Mouse (Mus musculus) liver, adult 2 months (tissue): ENCODE results near the gene Adap1. TPM values are rescaled to one million over a fixed set of nuclear protein-coding genes. Genes with fewer than 3 reads are reported as not detected.

Experiments used
- DNase-seq: peaks from one replicate; pipeline ENCODE4 v3.0.0-alpha.2; 2011; ENCODE audit warnings: low read depth, low spot score; ENCODE audit errors: extremely low read depth
- H3K27ac ChIP-seq: fragments of 200-500 bp; replicated peaks from 2 replicates; pipeline ENCODE4 v1.5.1; 2012; ENCODE audit warnings: low read depth, mild to moderate bottlenecking, control low read depth, inconsistent platforms, low read length; ENCODE audit not compliant: insufficient read depth
- H3K27me3 ChIP-seq: fragments of 200-500 bp; 2 replicates; pipeline ENCODE4 v1.6.1; 2012; ENCODE audit warnings: mild to moderate bottlenecking, moderate library complexity, low read length, inconsistent platforms; ENCODE audit not compliant: control insufficient read depth, insufficient read depth
- H3K36me3 ChIP-seq: fragments of 200-500 bp; 2 replicates; pipeline ENCODE4 v1.6.1; 2012; ENCODE audit warnings: low read length, inconsistent platforms; ENCODE audit not compliant: control insufficient read depth, insufficient read depth
- H3K4me1 ChIP-seq: fragments of 200-500 bp; 2 replicates; pipeline ENCODE4 v1.6.1; 2011; ENCODE audit warnings: low read length; ENCODE audit not compliant: control insufficient read depth, insufficient read depth
- H3K4me3 ChIP-seq: fragments of 200-500 bp; 2 replicates; pipeline ENCODE4 v1.5.1; 2011; ENCODE audit warnings: low read depth, mild to moderate bottlenecking, control low read depth, low read length, moderate library complexity; ENCODE audit not compliant: insufficient read depth
- H3K79me2 ChIP-seq: fragments of 200-500 bp; 2 replicates; pipeline ENCODE4 v1.6.1; 2012; ENCODE audit warnings: inconsistent platforms, mild to moderate bottlenecking, low read length, moderate library complexity; ENCODE audit not compliant: control insufficient read depth, insufficient read depth
- H3K9ac ChIP-seq: fragments of 200-500 bp; 2 replicates; pipeline ENCODE4 v1.6.1; 2012; ENCODE audit warnings: low read depth, mild to moderate bottlenecking, control low read depth, inconsistent platforms, low read length
- CTCF ChIP-seq: fragments of 200-500 bp; IDR thresholded peaks from 2 replicates; pipeline ENCODE4 v1.5.1; 2011; ENCODE audit warnings: low read depth, low read length, control low read depth
- POLR2A ChIP-seq: fragments of 200-500 bp; IDR thresholded peaks from 2 replicates; pipeline ENCODE4 v1.6.1; 2011; ENCODE audit warnings: low read length, control low read depth; ENCODE audit not compliant: insufficient read depth; ENCODE audit errors: extremely low read depth
- WGBS: fragments of 180-500 bp; shearing (Covaris S2); methylation state at CpG from one replicate; pipeline ENCODE4 v1.1.7; 2018; 5-methylcytosine and 5-hydroxymethylcytosine counted together
- polyA plus RNA-seq: library from polyadenylated mRNA; depleted of rRNA; stranded (reverse); fragments of >200 nt; gene quantifications from 2 replicates; pipeline ENCODE4 v1.2.3, GENCODE M21; 2012
- total RNA-seq: library from RNA; depleted of rRNA; stranded (reverse); fragments of >200 nt; gene quantifications from 2 replicates; pipeline ENCODE4 v1.2.3, GENCODE M21; 2014

The Adap1 gene
- total and polyA plus RNA-seq, 2 experiments = 1.3 to 1.5 TPM

DNA sequence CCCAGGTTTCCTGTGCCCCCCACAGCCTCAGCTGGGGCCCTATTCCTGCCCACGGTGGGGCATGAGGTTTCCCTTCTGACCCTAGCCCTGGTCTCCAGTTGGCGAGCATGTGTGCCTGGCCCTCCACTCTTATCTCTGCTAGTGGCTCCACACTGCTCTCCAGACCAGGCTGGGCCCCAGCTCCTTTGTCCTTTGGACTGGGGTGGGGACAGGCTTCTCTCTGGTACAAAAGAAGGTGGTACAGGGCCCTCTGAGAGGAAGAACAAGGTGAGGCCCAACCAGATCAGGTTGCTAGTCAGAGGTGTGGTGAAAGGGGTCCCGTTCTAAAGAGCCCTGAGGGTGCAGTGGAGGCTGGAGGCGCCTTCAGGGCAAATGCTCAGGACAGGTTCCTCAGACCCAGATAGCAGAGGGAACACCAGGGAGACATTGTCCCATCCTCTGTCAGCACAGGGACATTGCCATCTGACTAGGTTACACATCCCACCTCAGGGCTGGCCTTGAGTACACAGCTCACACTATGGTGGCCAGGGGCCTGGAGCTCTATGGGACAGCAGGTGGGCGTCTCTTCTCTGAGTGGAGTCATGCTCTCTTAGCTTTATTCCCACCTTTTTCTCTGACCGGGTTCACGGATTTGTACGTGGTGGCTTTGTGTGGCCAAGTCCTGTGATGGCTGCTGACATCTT is 7.3 kb upstream of the Adap1 start:
- Histone ChIP-seq H3K4me1 (peaks cover 26% of the 10 kb centered on the region), H3K9ac (peak overlapping the region; percentile 17), H3K79me2 (no peaks in the 10 kb centered on the region), H3K27me3 (no peaks in the 10 kb centered on the region), H3K4me3 (no peak overlapping the region), H3K27ac (peak overlapping the region; percentile 66), H3K36me3 (no peaks in the 10 kb centered on the region)
- 73% methylated on average over 8 of the region's 8 CpGs for WGBS
- DNase-seq = peak; percentile 76
- TF ChIP-seq POLR2A = no peak
- TF ChIP-seq CTCF = no peak

DNA sequence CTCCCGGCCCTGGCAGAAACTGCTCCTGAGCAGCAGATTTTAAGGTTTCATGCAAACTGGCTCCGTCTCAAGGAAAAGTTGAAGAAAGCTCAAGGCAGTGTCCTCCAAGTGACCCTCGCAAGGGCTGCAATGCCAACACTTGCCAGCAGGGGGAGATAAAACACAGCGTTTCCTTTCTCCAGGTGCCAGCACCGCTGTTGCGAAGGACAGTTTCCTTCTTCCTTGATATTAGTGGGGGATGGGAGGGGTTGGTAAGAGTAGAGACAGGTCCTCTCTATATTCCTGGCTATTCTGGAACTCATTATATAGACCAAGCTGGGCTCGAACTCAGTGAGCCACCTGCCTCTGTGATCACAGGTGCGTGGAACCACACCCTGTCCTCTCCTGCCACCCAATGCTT is 6.3 kb upstream of the Adap1 start:
- Histone ChIP-seq H3K4me1 (peaks cover 26% of the 10 kb centered on the region), H3K9ac (no peak overlapping the region), H3K4me3 (no peak overlapping the region), H3K27me3 (no peaks in the 10 kb centered on the region), H3K36me3 (no peaks in the 10 kb centered on the region), H3K27ac (no peak overlapping the region), H3K79me2 (no peaks in the 10 kb centered on the region)
- TF ChIP-seq CTCF = peak; percentile 95
- TF ChIP-seq POLR2A = no peak
- peak; percentile 61 for DNase-seq
- 20% methylated on average over 8 of the region's 8 CpGs for WGBS

DNA sequence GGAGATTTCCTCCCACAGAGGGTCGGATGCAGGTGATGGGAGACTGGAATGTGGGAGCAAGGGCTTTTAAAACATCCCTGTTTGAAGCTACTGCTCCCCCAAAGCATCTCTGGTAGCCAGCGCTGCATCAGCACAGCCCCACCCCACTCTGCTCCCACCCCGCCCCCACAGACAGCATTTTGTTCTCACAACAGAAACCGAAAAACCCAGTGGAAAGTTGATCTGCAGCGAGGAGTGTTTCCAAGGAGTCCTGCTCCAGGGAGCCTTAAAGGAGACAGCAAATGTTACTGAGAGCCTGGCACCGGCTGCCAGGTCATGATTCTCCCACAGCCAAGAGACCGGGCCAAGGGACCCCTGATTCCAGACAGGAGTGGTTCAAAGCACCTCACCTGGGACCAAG is 5.3 kb upstream of the Adap1 start:
- 86% methylated on average over 7 of the region's 7 CpGs for WGBS
- no peak overlapping the region for H3K9ac ChIP-seq
- no peak overlapping the region for H3K27ac ChIP-seq
- no peak for TF ChIP-seq POLR2A
- TF ChIP-seq CTCF = no peak
- H3K4me3 ChIP-seq = no peak overlapping the region
- no peaks in the 10 kb centered on the region for H3K79me2 ChIP-seq
- H3K36me3 ChIP-seq = no peaks in the 10 kb centered on the region
- H3K4me1 ChIP-seq = peaks cover 26% of the 10 kb centered on the region
- no peaks in the 10 kb centered on the region for H3K27me3 ChIP-seq
- DNase-seq = no peak

DNA sequence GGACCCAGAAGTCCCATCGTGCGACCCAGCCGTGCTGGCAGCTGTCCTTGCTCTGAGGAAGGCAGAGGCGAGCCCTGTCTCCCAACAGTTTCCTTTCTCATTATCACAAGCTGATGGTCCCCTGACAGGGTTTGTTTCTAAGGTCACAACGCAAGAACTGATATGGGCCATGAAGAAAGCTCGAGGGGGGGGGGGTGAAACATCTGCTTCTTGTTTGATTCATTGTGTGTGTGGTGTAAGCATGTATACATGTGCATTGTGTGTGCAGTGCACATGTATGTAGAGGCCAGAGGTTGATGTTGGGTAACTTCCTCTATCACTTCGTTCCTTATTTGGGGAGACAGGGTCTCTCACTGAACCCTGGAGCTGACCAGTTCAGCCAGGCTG is 2.2 kb upstream of the Adap1 start:
- Histone ChIP-seq H3K4me1 (peaks cover 7% of the 10 kb centered on the region), H3K27me3 (peaks cover 4% of the 10 kb centered on the region; the same call in 1 of the 2 replicates), H3K9ac (no peak overlapping the region), H3K27ac (no peak overlapping the region), H3K4me3 (no peak overlapping the region), H3K36me3 (no peaks in the 10 kb centered on the region), H3K79me2 (no peaks in the 10 kb centered on the region)
- WGBS = 64% methylated on average over 7 of the region's 7 CpGs
- no peak for DNase-seq
- TF ChIP-seq CTCF (no peak), POLR2A (no peak)

- Histone ChIP-seq H3K4me1 (peaks cover 3% of the 10 kb centered on the region; the same call in 1 of the 2 replicates), H3K27me3 (peaks cover 4% of the 10 kb centered on the region; the same call in 1 of the 2 replicates), H3K79me2 (no peaks in the 10 kb centered on the region), H3K36me3 (no peaks in the 10 kb centered on the region), H3K9ac (no peak overlapping the region), H3K27ac (no peak overlapping the region), H3K4me3 (no peak overlapping the region)
- no peak for DNase-seq
- WGBS = 86% methylated on average over 7 of the region's 7 CpGs
- TF ChIP-seq POLR2A (no peak), CTCF (no peak)
Measured at GRCm38 (mm10) chr5:139326986-139327633, 1.7 kb upstream of the Adap1 start.

- TF ChIP-seq CTCF = 0 out of 2 replicates have a peak, but pooled peaks have one; percentile 3
- no peak for TF ChIP-seq POLR2A
- Histone ChIP-seq H3K4me1 (no peaks in the 10 kb centered on the region), H3K9ac (no peak overlapping the region), H3K27me3 (peaks cover 4% of the 10 kb centered on the region; the same call in 1 of the 2 replicates), H3K27ac (no peak overlapping the region), H3K79me2 (no peaks in the 10 kb centered on the region), H3K36me3 (no peaks in the 10 kb centered on the region), H3K4me3 (no peak overlapping the region)
- 74% methylated on average over 13 of the region's 13 CpGs for WGBS
- no peak for DNase-seq
Measured at GRCm38 (mm10) chr5:139326111-139326696, 782 bp upstream of the Adap1 start.
